Mouse (Mus musculus) stomach, postnatal 0 days (tissue): ENCODE measurements at regions not wholly inside any gene's neighbourhood (a gene's known extent, or its start where the extent isn't known, plus 50 kb on each side); places are given as distances from the start of the nearest gene placed in this dataset.

Experiments
- CTCF ChIP-seq: IDR thresholded peaks from 2 replicates; pipeline ENCODE4 v1.5.1; 2016; ENCODE audit warnings: antibody characterized with exemption, low read depth, mild to moderate bottlenecking, moderate library complexity
- EP300 ChIP-seq: optimal IDR thresholded peaks from 2 replicates; pipeline ENCODE3; 2016; ENCODE audit warnings: antibody characterized with exemption

DNA sequence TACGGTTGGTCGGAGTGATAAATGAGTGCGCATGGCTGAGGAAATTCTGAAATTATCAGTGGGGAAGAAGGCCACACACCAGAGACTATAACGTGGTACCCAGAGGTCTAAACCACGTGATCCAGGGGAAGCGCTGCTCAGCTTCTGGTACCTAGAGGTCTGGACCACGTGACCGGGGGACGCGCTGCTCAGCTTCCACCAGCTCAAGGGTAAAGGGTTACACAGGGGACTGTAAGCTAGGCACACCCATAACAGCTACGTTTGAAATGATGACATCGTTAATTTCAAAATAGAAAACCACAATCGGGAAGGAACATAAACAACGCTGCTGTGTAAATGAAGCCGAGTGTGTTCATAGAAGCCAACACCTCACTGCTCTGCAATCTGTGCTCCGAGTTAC is 57.5 kb upstream of the Cdyl2 start:
- no peak for TF ChIP-seq EP300
- TF ChIP-seq CTCF, result no peak
